Mouse (Mus musculus) hindbrain, embryonic 16.5 days (tissue): ENCODE data around the gene Mapre3. TPM values are rescaled to one million over a fixed set of nuclear protein-coding genes. Genes with fewer than 3 reads are reported as not detected.
A peak's percentile ranks its signal among the peaks of the same experiment; 100 is the strongest.
"Not testable (repeated sequence)": the region's sequence is repeated elsewhere in the genome, so short reads cannot be mapped to it uniquely, and the experiment has no call there.

Experiments used
- ATAC-seq: fragments of 200-750 bp; cut with Nextera tagmentation; 2 replicates; pipeline ENCODE4 v1.8.0; 2017; ENCODE audit warnings: moderate TSS enrichment, moderate library complexity
- H3K27ac ChIP-seq: fragments of 300-500 bp; sonication (generic); 2 replicates; pipeline ENCODE4 v1.5.1; 2014; ENCODE audit warnings: low read depth, mild to moderate bottlenecking, control low read depth, low read length, moderate library complexity
- H3K27me3 ChIP-seq: fragments of 300-500 bp; sonication (generic); replicated peaks from 2 replicates; pipeline ENCODE4 v1.6.1; 2014; ENCODE audit warnings: low read length; ENCODE audit not compliant: control insufficient read depth, insufficient read depth
- H3K36me3 ChIP-seq: fragments of 300-500 bp; sonication (generic); 2 replicates; pipeline ENCODE4 v1.6.1; 2014; ENCODE audit warnings: mild to moderate bottlenecking, low read length, moderate library complexity, mixed read lengths; ENCODE audit not compliant: control insufficient read depth, insufficient read depth
- H3K4me1 ChIP-seq: fragments of 300-500 bp; sonication (generic); 2 replicates; pipeline ENCODE4 v1.6.1; 2014; ENCODE audit warnings: low read depth, low read length; ENCODE audit not compliant: control insufficient read depth, insufficient read depth
- H3K4me2 ChIP-seq: fragments of 300-500 bp; sonication (generic); 2 replicates; pipeline ENCODE4 v1.6.1; 2014; ENCODE audit warnings: mild to moderate bottlenecking, low read length, control low read depth, moderate library complexity
- H3K4me3 ChIP-seq: fragments of 300-500 bp; sonication (generic); 2 replicates; pipeline ENCODE4 v1.5.1; 2014; ENCODE audit warnings: mild to moderate bottlenecking, low read length, control low read depth, moderate library complexity
- H3K9ac ChIP-seq: fragments of 300-500 bp; sonication (generic); 2 replicates; pipeline ENCODE4 v1.6.1; 2014; ENCODE audit warnings: low read depth, mild to moderate bottlenecking, control low read depth, low read length, moderate library complexity
- H3K9me3 ChIP-seq: fragments of 300-500 bp; sonication (generic); 2 replicates; pipeline ENCODE4 v1.6.1; 2014; ENCODE audit warnings: mild to moderate bottlenecking, low read length, moderate library complexity; ENCODE audit not compliant: control insufficient read depth
- whole genome bisulfite sequencing: fragments of 180-500 bp; shearing (Covaris S2); extraction: QIAGEN DNeasy Blood & Tissue Kit; methylation state at CpG from one replicate; pipeline ENCODE4 v1.1.7; 2014; 5-methylcytosine and 5-hydroxymethylcytosine counted together
- polyA plus RNA-seq: library from polyadenylated mRNA; unstranded; fragments of >200 nt; fragmentation: Nextera tagmentation; extraction: Ambion mirVana; gene quantifications from 2 replicates; pipeline ENCODE4 v1.2.1, GENCODE M21; 2015

Mapre3 gene
- polyA plus RNA-seq, 1 experiment from 2014 or later: 153 TPM

- Histone ChIP-seq H3K4me3 (no peak within 1 kb of the TSS), H3K36me3 (peaks cover 24% of the 10 kb centered on the region), H3K9ac (no peak within 1 kb of the TSS), H3K27ac (no peak within 1 kb of the TSS), H3K4me2 (no peak within 1 kb of the TSS), H3K9me3 (no peaks in the 10 kb centered on the region), H3K27me3 (no peaks in the 10 kb centered on the region), H3K4me1 (peaks cover 12% of the 10 kb centered on the region)
- ATAC-seq: no peak
- 95% methylated on average over 3 of the region's 3 CpGs for WGBS
These were observed 53.3 kb downstream of the Mapre3 start, which contains the start of gene Tmem214 for GRCm38 (mm10) chr5:30867712-30868111. Tmem214 (plus strand) TSS chr5:30868012.

- Histone ChIP-seq H3K9ac (peak overlapping the region; percentile 94), H3K4me2 (peak overlapping the region; percentile 69), H3K4me3 (peak overlapping the region; percentile 84), H3K27ac (peak overlapping the region; percentile 79; the same call in 1 of the 2 replicates), H3K36me3 (peaks cover 36% of the 10 kb centered on the region), H3K9me3 (no peaks in the 10 kb centered on the region), H3K4me1 (peaks cover 12% of the 10 kb centered on the region), H3K27me3 (no peaks in the 10 kb centered on the region)
- ATAC-seq: 0 out of 2 replicates have a peak, but pooled peaks have one; percentile 16
- WGBS: 21% methylated on average over 9 of the region's 9 CpGs
These were observed 54.5 kb downstream of the Mapre3 start for GRCm38 (mm10) chr5:30868981-30869380.

GRCm38 (mm10) chr5:30869405-30870130 lies 55.1 kb downstream of the Mapre3 start:
- Histone ChIP-seq H3K4me3 (peak overlapping the region; percentile 84), H3K4me1 (peaks cover 12% of the 10 kb centered on the region), H3K27ac (peak overlapping the region; percentile 79), H3K9ac (peak overlapping the region; percentile 94), H3K27me3 (no peaks in the 10 kb centered on the region), H3K4me2 (peak overlapping the region; percentile 69), H3K36me3 (peaks cover 39% of the 10 kb centered on the region), H3K9me3 (no peaks in the 10 kb centered on the region)
- peak; percentile 94 for ATAC-seq
- WGBS: under 1% methylated on average over 48 of the region's 63 CpGs

DNA sequence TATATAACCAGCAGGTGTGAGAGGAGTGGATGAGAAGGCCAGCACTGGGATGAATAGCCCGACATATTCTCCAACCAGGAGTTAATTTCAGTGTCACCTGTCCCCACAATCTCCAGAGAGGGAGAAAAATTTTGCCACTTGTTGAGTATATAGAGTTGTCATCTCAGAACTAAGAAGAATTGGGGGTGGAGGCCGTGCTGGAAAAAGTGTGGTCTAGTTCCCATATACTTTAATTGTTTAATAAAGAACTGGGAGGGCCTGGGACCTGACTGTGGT lies 55.6 kb downstream of the Mapre3 start:
- H3K9me3 ChIP-seq: no peaks in the 10 kb centered on the region
- peaks cover 12% of the 10 kb centered on the region for H3K4me1 ChIP-seq
- H3K4me3 ChIP-seq: peak overlapping the region; percentile 84
- peak overlapping the region; percentile 69 for H3K4me2 ChIP-seq
- WGBS: 25% methylated on average over 2 of the region's 2 CpGs
- H3K27me3 ChIP-seq: no peaks in the 10 kb centered on the region
- H3K9ac ChIP-seq: peak overlapping the region; percentile 94
- ATAC-seq: no peak
- peak overlapping the region; percentile 79 for H3K27ac ChIP-seq
- peaks cover 41% of the 10 kb centered on the region for H3K36me3 ChIP-seq

DNA sequence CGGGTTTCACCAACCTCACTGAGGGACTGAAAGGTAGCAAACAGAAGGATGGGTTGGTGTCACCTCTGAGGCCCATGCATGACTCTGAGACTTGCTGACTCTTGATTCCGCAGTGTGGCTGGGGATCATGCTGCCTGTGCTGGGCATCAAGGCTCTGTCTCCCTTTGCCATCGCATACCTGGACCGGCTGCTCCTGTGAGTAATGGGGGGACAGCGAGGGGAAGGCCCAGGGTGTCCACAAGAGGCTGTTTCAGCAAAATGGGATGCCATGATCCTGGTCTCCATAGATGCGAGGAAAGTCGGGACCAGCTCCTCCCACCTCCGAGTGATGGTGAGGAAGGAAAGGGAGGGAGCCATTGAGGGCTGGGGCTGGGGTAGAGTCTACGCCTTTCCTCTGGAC lies 58.1 kb downstream of the Mapre3 start:
- WGBS: over 99% methylated on average over 9 of the region's 9 CpGs
- no peak overlapping the region for H3K9ac ChIP-seq
- no peak overlapping the region for H3K4me3 ChIP-seq
- no peak overlapping the region for H3K27ac ChIP-seq
- no peaks in the 10 kb centered on the region for H3K27me3 ChIP-seq
- peaks cover 59% of the 10 kb centered on the region for H3K36me3 ChIP-seq
- ATAC-seq: no peak
- H3K9me3 ChIP-seq: no peaks in the 10 kb centered on the region
- peaks cover 12% of the 10 kb centered on the region for H3K4me1 ChIP-seq
- no peak overlapping the region for H3K4me2 ChIP-seq

- no peak for ATAC-seq
- H3K4me2 ChIP-seq: no peak overlapping the region
These were observed 59.9 kb downstream of the Mapre3 start for GRCm38 (mm10) chr5:30874365-30874764.

GRCm38 (mm10) chr5:30878616-30879015 lies 64.2 kb downstream of the Mapre3 start:
- Histone ChIP-seq H3K27me3 (no peaks in the 10 kb centered on the region), H3K36me3 (peaks cover 38% of the 10 kb centered on the region), H3K9me3 (no peaks in the 10 kb centered on the region), H3K4me1 (no peaks in the 10 kb centered on the region), H3K4me2 (no peak overlapping the region), H3K27ac (no peak overlapping the region), H3K4me3 (no peak overlapping the region), H3K9ac (no peak overlapping the region)
- WGBS: 62% methylated on average over 6 of the region's 6 CpGs
- ATAC-seq: no peak

More at GRCm38 (mm10) chr5:30874365-30874764, 59.9 kb downstream of the Mapre3 start:
- H3K9ac ChIP-seq: no peak overlapping the region
- no peaks in the 10 kb centered on the region for H3K27me3 ChIP-seq
- H3K4me3 ChIP-seq: no peak overlapping the region
- WGBS: 92% methylated on average over 7 of the region's 7 CpGs
- H3K36me3 ChIP-seq: peaks cover 62% of the 10 kb centered on the region
- H3K27ac ChIP-seq: no peak overlapping the region
- no peaks in the 10 kb centered on the region for H3K9me3 ChIP-seq
- peaks cover 8% of the 10 kb centered on the region for H3K4me1 ChIP-seq

DNA sequence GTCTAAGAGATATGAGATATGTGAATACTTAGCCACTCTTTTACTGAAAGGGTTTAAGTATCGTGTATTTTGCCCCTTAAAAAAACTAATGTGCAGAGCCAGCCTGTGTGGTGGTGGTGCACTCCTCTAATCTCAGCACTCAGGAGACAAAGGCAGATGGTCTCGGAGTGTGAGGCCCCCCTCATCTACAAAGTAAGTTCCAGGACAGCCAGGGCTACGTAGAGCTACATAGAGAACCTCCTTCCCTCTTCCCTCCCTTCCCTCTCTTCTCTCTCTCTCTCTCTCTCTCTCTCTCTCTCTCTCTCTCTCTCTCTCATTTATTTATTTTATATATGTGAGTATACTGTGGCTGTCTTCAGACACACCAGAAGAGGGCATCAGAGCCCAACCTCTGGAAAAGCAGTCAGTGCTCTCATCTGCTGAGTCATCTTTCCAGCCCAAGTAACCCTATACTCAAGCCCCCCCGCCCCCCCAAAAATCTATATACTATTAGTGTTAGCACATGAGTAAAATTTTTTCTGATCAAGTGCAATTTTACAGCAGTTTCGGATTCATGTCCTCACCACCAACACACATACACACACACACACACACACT lies 65.0 kb downstream of the Mapre3 start:
- H3K9ac ChIP-seq: no peak overlapping the region
- H3K27ac ChIP-seq: no peak overlapping the region
- H3K36me3 ChIP-seq: peaks cover 30% of the 10 kb centered on the region
- 76% methylated on average over 5 of the region's 5 CpGs for WGBS
- no peak for ATAC-seq
- H3K4me1 ChIP-seq: no peaks in the 10 kb centered on the region
- no peaks in the 10 kb centered on the region for H3K27me3 ChIP-seq
- H3K4me2 ChIP-seq: no peak overlapping the region
- no peak overlapping the region for H3K4me3 ChIP-seq
- no peaks in the 10 kb centered on the region for H3K9me3 ChIP-seq

- H3K4me1 ChIP-seq, H3K9me3 ChIP-seq, H3K27me3 ChIP-seq, H3K27ac ChIP-seq, H3K9ac ChIP-seq, ATAC-seq, H3K4me2 ChIP-seq, H3K36me3 ChIP-seq, H3K4me3 ChIP-seq: not testable (repeated sequence)
- WGBS: 82% methylated on average over 4 of the region's 4 CpGs
These were observed 67.4 kb downstream of the Mapre3 start for GRCm38 (mm10) chr5:30881839-30882238.
